Mouse (Mus musculus) kidney, embryonic 16.5 days (tissue): ENCODE measurements around the gene Vps52. TPM values are rescaled to one million over a fixed set of nuclear protein-coding genes. Genes with fewer than 3 reads are reported as not detected.
A peak's percentile ranks its signal among the peaks of the same experiment; 100 is the strongest.

ENCODE experiments used
- ATAC-seq: fragments of 200-750 bp; cut with Nextera tagmentation; 2 replicates; pipeline ENCODE4 v1.8.0; 2017; ENCODE audit warnings: moderate TSS enrichment; ENCODE audit not compliant: low FRiP score, low TSS enrichment
- H3K27ac ChIP-seq: fragments of 300-500 bp; sonication (generic); 2 replicates; pipeline ENCODE4 v1.5.1; 2014; ENCODE audit warnings: low read length
- H3K27me3 ChIP-seq: fragments of 300-500 bp; sonication (generic); 2 replicates; pipeline ENCODE4 v1.6.1; 2014; ENCODE audit warnings: low read length, control low read depth, mixed read lengths; ENCODE audit not compliant: insufficient read depth
- H3K36me3 ChIP-seq: fragments of 300-500 bp; sonication (generic); 2 replicates; pipeline ENCODE4 v1.6.1; 2014; ENCODE audit warnings: low read length, control low read depth, mixed read lengths; ENCODE audit not compliant: insufficient read depth
- H3K4me1 ChIP-seq: fragments of 300-500 bp; sonication (generic); 2 replicates; pipeline ENCODE4 v1.6.1; 2014; ENCODE audit warnings: low read length, control low read depth, mixed read lengths; ENCODE audit not compliant: insufficient read depth
- H3K4me2 ChIP-seq: fragments of 300-500 bp; sonication (generic); replicated peaks from 2 replicates; pipeline ENCODE4 v1.6.1; 2014; ENCODE audit warnings: low read depth, low read length
- H3K4me3 ChIP-seq: fragments of 300-500 bp; sonication (generic); 2 replicates; pipeline ENCODE4 v1.5.1; 2014; ENCODE audit warnings: mild to moderate bottlenecking, low read length
- H3K9ac ChIP-seq: fragments of 300-500 bp; sonication (generic); replicated peaks from 2 replicates; pipeline ENCODE4 v1.6.1; 2014; ENCODE audit warnings: low read length
- H3K9me3 ChIP-seq: fragments of 300-500 bp; sonication (generic); 2 replicates; pipeline ENCODE4 v1.6.1; 2016; ENCODE audit warnings: low read length, control low read depth
- WGBS: fragments of 180-500 bp; shearing (Covaris S2); extraction: QIAGEN DNeasy Blood & Tissue Kit; methylation state at CpG from one replicate; pipeline ENCODE4 v1.1.7; 2014; 5-methylcytosine and 5-hydroxymethylcytosine counted together
- polyA plus RNA-seq: library from polyadenylated mRNA; unstranded; fragments of >200 nt; fragmentation: Nextera tagmentation; extraction: Ambion mirVana; gene quantifications from 2 replicates; pipeline ENCODE4 v1.2.1, GENCODE M21; 2015

Gene Vps52
- polyA plus RNA-seq, 1 experiment from 2014 or later: 51.9 TPM

DNA sequence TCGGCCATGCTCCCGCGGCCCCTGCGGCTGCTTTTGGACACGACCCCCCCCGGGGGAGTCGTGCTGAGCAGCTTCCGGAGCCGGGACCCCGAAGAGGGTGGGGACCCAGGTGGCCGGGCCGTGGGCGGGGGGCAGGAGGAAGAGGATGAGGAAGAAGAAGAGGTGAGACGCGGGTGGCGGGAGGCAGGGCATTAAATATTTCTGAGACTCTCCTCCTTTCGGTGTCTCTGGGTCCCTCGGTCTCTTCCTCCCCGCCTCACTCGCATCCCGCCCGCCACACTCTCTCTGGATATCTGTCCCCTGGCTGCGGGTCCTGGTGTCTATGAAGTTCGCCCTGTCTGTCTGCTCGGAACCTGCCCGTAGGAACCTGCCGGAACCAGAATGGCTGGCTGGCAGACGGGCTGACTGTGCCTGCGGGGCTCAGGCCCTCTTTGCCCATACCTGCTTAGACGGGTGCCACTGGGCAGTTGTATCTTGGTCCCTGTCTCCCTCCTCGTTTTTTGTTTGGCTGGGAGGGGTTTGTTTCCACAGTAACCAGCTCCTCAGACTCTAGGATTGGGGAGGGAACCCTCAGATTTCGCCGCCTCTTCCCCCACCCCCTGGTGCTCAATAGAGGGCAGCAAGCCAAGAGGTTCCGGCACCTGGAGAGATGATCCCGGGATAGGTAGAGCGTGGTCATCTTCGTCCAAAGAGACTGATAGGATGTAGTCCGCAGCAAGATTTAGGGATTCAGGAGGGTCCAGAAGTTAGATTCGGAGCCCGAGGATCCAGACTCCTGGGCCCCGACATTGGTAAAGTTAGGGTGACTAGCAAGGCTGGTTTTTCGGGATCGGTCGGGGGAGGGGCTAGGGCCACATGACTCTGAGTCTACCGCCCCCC, 25.1 kb upstream of the Vps52 start:
- Histone ChIP-seq H3K4me1 (peaks cover 18% of the 10 kb centered on the region), H3K36me3 (peaks cover 13% of the 10 kb centered on the region; the same call in 1 of the 2 replicates), H3K27me3 (no peaks in the 10 kb centered on the region), H3K4me3 (peak overlapping the region; percentile 88), H3K27ac (peak overlapping the region; percentile 98), H3K9me3 (no peaks in the 10 kb centered on the region), H3K9ac (peak overlapping the region; percentile 88), H3K4me2 (peak overlapping the region; percentile 98)
- under 1% methylated on average over 42 of the region's 45 CpGs for WGBS
- ATAC-seq: peak; percentile 14; the same call in 1 of the 2 replicates

DNA sequence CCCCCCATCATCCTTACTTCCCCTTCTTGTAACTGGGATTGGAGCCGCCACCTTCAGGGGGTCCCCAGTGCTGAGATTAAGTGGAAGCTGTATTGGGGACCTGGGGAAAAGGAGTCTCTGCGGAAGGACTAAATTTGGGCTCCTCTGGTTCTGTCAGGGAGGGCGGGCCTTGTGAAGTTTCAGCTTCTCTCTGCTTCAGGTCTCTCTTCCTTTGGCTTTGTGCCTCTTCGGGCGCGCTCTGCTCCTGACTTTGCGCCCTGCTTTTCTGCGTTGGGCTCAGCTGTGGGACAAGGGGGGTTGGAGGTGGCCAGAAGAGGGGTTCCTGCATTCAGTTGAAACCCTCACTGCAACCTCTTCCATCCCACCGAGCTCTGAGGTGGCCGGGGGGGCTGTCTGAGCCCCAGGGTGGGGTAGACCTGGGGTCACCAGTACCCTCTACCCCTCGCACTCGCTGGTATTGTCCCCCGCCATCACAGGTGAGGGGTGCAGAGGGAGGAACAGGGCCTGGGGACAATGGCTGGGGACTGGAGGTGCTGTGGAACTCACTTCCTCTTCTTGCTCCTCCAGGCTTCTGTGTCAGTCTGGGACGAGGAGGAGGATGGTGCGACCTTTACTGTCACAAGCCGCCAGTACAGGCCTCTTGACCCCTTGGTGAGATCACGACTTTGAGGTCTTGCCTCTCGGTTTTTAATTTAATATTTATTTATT, 24.3 kb upstream of the Vps52 start:
- no peak overlapping the region for H3K27ac ChIP-seq
- H3K4me1 ChIP-seq: peaks cover 18% of the 10 kb centered on the region
- 40% methylated on average over 18 of the region's 18 CpGs for WGBS
- ATAC-seq: no peak
- peak overlapping the region; percentile 88 for H3K9ac ChIP-seq
- H3K27me3 ChIP-seq: no peaks in the 10 kb centered on the region
- H3K4me2 ChIP-seq: peak overlapping the region; percentile 98
- H3K9me3 ChIP-seq: no peaks in the 10 kb centered on the region
- H3K36me3 ChIP-seq: peaks cover 13% of the 10 kb centered on the region
- peak overlapping the region; percentile 88 for H3K4me3 ChIP-seq

DNA sequence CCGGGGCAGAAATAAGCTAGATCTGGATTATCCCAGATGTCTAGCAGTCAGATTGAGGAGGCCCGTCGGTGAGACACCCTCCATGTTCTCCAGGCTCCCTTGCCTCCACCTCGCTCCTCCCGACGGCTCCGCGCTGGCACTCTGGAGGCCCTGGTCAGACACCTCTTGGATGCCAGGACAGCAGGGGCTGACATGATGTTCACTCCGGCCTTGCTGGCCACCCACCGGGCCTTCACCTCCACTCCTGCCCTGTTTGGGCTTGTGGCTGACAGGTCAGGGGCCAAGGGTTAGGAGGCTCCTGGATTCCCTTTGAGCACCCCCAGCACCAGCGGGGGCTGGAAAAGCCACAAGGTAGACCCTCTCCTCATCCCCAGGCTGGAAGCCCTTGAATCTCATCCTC, 23.7 kb upstream of the Vps52 start:
- 93% methylated on average over 11 of the region's 11 CpGs for WGBS

DNA sequence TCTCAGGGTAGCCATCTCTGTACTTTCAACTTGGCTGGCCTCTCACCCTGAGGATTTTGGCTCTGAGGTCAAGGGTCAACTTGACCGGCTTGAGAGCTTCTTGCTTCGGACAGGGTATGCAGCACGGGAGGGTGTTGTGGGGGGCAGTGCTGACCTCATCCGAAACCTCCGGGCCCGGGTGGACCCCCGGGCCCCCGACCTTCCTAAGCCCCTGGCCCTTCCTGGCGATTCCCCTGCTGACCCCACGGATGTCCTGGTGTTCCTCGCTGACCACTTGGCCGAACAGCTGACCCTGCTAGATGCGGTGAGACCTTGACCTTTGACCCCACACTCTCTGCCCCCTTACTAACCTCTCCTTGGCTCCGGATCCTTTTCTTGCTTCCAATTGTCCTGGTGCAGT, 23.2 kb upstream of the Vps52 start:
- H3K27ac ChIP-seq: no peak overlapping the region
- no peaks in the 10 kb centered on the region for H3K27me3 ChIP-seq
- H3K4me3 ChIP-seq: no peak overlapping the region
- no peak overlapping the region for H3K9ac ChIP-seq
- peaks cover 18% of the 10 kb centered on the region for H3K4me1 ChIP-seq
- no peak for ATAC-seq
- H3K4me2 ChIP-seq: no peak overlapping the region
- WGBS: 85% methylated on average over 14 of the region's 14 CpGs
- peaks cover 22% of the 10 kb centered on the region for H3K36me3 ChIP-seq
- H3K9me3 ChIP-seq: no peaks in the 10 kb centered on the region

More for the DNA sequence above, 23.7 kb upstream of the Vps52 start:
- H3K4me1 ChIP-seq: peaks cover 18% of the 10 kb centered on the region
- H3K27ac ChIP-seq: no peak overlapping the region
- no peaks in the 10 kb centered on the region for H3K27me3 ChIP-seq
- ATAC-seq: no peak
- H3K4me3 ChIP-seq: no peak overlapping the region
- H3K9me3 ChIP-seq: no peaks in the 10 kb centered on the region
- no peak overlapping the region for H3K9ac ChIP-seq
- peaks cover 17% of the 10 kb centered on the region for H3K36me3 ChIP-seq
- no peak overlapping the region for H3K4me2 ChIP-seq

DNA sequence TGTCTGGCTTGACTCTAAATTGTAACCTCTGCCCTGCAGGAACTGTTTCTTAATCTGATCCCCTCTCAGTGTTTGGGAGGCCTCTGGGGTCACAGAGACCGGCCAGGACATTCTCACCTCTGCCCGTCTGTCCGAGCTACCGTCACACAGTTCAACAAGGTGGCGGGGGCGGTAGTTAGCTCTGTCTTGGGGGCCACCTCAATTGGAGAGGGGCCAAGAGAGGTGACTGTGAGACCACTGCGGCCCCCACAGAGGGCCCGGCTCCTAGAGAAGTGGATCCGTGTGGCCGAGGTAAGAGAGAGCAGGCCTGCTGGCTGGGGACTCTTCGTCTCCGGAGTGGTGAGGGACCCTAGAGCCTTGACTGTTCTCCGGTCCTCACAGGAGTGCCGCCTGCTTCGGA, 22.6 kb upstream of the Vps52 start:
- WGBS: 89% methylated on average over 15 of the region's 15 CpGs
- H3K4me3 ChIP-seq: no peak overlapping the region
- no peak overlapping the region for H3K27ac ChIP-seq
- H3K4me1 ChIP-seq: peaks cover 18% of the 10 kb centered on the region
- H3K36me3 ChIP-seq: peaks cover 25% of the 10 kb centered on the region
- no peaks in the 10 kb centered on the region for H3K27me3 ChIP-seq
- H3K9me3 ChIP-seq: no peaks in the 10 kb centered on the region
- H3K4me2 ChIP-seq: no peak overlapping the region
- H3K9ac ChIP-seq: no peak overlapping the region
- ATAC-seq: no peak

DNA sequence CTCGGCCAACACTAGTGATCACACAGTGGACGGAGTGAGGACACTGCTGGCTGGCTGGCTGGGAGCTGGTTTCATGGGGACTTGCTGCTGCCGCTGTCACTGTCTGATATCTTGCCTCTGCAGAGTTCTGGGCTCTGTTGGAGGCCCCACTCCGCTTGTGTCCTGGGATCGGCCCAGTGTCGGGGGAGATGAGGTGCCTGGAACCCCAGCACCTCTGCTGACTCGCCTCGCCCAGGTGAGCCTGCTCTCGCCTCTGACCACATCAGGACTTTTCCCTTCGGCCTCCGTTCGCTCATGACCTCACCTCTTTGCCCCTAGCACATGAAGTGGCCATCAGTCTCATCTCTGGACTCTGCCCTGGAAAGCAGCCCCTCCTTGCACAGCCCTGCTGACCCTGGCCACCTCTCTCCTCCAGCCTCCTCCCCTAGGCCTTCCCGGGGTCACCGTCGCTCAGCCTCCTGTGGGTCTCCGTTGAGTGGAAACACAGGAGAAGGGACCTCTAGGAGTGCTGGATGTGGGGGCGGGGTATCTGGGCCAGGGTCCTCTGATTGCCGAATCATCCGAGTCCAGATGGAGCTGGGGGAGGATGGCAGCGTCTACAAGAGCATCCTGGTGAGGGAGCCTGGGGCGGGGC, 20.1 kb upstream of the Vps52 start:
- no peak for ATAC-seq
- H3K4me2 ChIP-seq: no peak overlapping the region
- H3K4me1 ChIP-seq: peaks cover 18% of the 10 kb centered on the region
- H3K9me3 ChIP-seq: no peaks in the 10 kb centered on the region
- H3K9ac ChIP-seq: no peak overlapping the region
- H3K27me3 ChIP-seq: no peaks in the 10 kb centered on the region
- no peak overlapping the region for H3K27ac ChIP-seq
- H3K36me3 ChIP-seq: peaks cover 30% of the 10 kb centered on the region
- 83% methylated on average over 21 of the region's 21 CpGs for WGBS
- no peak overlapping the region for H3K4me3 ChIP-seq

DNA sequence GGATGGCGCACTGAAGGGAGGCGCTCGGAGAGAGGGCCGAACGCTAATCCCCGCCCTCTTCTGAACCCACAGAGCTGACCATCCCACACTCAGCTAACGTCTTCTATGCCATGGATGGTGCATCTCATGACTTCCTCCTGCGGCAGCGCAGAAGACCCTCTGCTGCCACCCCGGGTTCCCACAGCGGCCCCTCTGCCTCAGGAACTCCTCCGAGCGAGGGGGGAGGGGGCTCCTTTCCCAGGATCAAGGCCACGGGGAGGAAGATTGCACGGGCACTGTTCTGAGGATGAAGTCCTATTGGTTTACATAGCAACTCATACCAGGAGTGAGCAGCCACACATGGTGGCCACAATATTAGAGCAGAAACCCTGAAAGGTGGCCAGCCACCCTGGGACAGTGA, 18.6 kb upstream of the Vps52 start:
- Histone ChIP-seq H3K4me2 (no peak overlapping the region), H3K4me1 (peaks cover 17% of the 10 kb centered on the region), H3K36me3 (peaks cover 30% of the 10 kb centered on the region), H3K27me3 (no peaks in the 10 kb centered on the region), H3K9ac (no peak overlapping the region), H3K9me3 (no peaks in the 10 kb centered on the region), H3K27ac (no peak overlapping the region), H3K4me3 (no peak overlapping the region)
- WGBS: 87% methylated on average over 15 of the region's 15 CpGs
- ATAC-seq: no peak

DNA sequence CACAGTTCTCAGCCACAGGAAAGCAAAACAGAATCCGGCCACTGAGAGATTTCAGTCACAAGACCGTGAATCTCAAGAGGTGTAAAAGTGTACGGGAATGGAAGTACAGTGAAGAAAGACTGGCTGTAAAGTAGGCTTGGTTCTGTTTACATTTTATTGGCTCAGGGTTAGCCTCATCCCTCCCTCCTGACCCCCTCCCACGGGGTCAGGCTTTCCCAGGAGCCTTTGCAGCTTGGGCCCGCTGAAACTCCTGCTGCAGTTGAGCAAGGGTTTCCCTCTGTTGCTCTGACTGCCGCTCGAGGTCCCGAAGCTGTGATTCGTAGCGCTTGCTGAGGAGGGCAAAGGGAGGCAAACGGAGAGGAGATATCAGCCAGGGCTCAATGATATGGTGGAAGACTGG, 16.8 kb upstream of the Vps52 start:
- Histone ChIP-seq H3K9me3 (no peaks in the 10 kb centered on the region), H3K27ac (no peak overlapping the region), H3K9ac (no peak overlapping the region), H3K4me2 (no peak overlapping the region), H3K27me3 (no peaks in the 10 kb centered on the region), H3K4me1 (peaks cover 17% of the 10 kb centered on the region), H3K36me3 (peaks cover 37% of the 10 kb centered on the region), H3K4me3 (no peak overlapping the region)
- ATAC-seq: no peak
- WGBS: 71% methylated on average over 11 of the region's 11 CpGs

DNA sequence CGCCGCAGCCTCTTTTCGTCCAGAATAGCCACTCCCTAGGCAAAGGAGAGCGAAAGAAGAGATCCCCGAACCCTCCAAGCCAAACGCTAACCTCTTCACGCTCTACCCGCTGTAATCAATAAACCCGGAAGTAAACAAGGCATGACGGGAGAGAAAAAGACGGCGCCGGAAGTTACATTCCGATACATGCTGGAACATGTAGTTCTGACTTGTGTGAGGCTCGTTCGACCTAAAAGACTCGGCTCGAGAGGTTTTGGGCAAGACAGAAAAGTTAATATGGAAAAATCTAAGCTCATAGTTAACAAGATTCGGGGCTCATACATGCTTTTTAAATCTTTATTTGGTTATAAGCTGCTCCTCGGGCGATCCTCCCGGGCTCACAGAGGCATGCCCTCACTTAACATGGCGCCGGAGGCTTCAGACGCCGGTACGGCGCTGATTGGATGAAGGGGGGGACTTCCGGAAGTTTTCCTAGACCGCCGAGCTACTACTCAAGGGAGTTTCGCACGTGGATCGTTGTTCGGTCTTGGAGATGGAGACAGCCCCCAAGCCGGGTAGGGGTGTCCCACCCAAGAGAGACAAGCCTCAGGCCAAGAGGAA, 15.3 kb upstream of the Vps52 start, which contains the start of the genes Pfdn6 and Wdr46:
Pfdn6 (minus strand) TSS at position 138 of the 600 bp plus-strand sequence.
Wdr46 (plus strand) TSS at position 455 of the 600 bp plus-strand sequence.
- under 1% methylated on average over 36 of the region's 36 CpGs for WGBS
- Histone ChIP-seq H3K36me3 (peaks cover 50% of the 10 kb centered on the region), H3K27me3 (no peaks in the 10 kb centered on the region), H3K4me1 (peaks cover 17% of the 10 kb centered on the region), H3K4me2 (peak within 1 kb of the TSS; percentile 95), H3K9ac (peak within 1 kb of the TSS; percentile 89), H3K9me3 (no peaks in the 10 kb centered on the region), H3K4me3 (peak within 1 kb of the TSS; percentile 97), H3K27ac (no peak within 1 kb of the TSS)
- peak; percentile 87 for ATAC-seq
